Mouse (Mus musculus): Measurements from ENCODE around the gene Fam129a.

Gene Fam129a

DNA sequence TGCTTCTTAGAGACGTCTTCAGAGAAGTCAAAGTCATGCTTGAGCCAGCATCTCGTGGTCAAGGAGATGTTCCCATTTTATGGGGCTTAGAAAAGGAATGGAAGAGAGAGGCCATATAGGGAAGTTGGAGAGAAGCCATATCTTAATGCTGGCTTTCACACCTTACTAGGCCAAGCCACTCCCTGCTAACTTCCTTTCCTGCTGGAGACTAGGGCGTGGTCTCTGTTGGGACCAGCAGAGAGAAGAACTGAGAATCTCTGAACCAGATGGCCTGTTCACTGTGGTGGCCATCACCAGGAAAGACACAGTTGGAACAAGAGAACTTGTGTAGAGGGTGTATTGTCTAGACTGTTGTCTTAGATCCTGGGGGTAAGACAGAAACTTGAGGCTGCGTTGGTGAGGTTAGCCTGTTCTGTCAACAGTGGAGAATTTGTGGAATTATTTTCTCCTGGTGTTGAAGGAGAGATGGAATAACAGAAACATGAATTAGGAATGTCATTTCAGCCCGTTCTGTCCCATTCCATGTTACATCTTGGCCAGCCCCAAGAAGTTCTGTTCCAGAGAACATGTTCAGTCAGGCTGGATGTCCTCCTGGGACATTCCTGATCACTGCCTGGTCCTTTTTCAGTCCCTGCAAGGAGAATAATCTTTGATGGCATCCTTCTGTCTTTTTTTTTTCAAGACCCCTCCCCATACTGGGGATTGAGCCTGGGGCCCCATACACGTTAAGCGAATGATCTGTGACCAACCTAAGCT is 90.9 kb downstream of the Fam129a start:
- DNase-seq (ENCODE audit: low read depth, low spot score) = no peak

- no peak for DNase-seq (ENCODE audit: low read depth, low spot score)
Observed at GRCm38 (mm10) chr1:151662958-151663357, 92.0 kb downstream of the Fam129a start.

DNA sequence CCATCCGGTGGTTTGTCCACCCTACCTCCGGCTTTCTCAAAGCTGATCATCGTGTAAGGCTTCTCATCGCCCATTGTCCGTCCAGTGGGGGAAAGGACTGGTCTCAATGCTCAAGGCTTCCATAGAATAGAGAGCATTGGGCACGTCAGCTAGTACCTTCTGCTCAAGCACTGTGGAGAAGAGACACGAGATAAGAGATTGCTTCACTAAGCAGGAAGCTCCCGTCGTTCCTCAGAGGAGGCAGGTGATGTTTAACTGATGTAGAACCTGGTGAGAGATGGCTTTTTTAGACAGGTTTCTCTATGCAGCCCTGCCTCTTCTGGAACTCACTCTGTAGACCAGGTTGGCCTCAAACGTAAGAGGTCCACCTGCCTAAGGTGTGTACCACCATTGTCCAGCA is 93.4 kb downstream of the Fam129a start:
- DNase-seq (ENCODE audit: low read depth, low spot score) = no peak

GRCm38 (mm10) chr1:151664837-151665431 is 93.9 kb downstream of the Fam129a start:
- DNase-seq (ENCODE audit: low read depth, low spot score) = no peak

GRCm38 (mm10) chr1:151667351-151668074 is 96.5 kb downstream of the Fam129a start:
- no peak for DNase-seq (ENCODE audit: low read depth, low spot score)

DNA sequence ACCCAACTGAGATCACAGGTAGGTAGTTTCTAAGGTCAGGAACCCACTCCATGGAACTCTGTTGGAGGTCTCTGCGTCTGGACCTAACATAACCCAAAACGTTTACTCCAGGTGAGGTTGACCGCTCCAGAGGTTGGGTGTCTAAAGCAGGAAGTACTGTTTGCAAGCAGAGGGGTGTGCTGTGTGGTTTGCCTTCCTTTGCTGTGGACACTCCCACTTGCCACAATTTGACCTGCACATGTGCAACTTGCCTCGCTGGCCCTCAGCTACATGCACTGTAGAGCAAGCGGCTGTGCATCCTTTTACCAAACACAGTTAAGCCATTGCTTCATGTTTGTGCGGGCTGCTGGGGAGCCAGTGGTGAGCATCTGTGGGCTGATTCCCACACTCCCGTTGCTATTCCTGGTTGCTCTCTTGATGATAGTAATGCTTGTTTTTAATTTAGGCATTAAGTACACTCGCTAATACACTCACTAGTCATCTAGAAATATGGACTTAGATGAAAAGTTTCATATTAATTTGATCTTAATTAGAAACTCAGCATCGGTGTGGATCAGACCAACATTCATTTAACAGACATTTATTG is 99.1 kb downstream of the Fam129a start:
- no peak for DNase-seq (ENCODE audit: low read depth, low spot score)

- no peak for DNase-seq (ENCODE audit: low read depth, low spot score)
Observed at GRCm38 (mm10) chr1:151675684-151676083, 104.7 kb downstream of the Fam129a start.

DNA sequence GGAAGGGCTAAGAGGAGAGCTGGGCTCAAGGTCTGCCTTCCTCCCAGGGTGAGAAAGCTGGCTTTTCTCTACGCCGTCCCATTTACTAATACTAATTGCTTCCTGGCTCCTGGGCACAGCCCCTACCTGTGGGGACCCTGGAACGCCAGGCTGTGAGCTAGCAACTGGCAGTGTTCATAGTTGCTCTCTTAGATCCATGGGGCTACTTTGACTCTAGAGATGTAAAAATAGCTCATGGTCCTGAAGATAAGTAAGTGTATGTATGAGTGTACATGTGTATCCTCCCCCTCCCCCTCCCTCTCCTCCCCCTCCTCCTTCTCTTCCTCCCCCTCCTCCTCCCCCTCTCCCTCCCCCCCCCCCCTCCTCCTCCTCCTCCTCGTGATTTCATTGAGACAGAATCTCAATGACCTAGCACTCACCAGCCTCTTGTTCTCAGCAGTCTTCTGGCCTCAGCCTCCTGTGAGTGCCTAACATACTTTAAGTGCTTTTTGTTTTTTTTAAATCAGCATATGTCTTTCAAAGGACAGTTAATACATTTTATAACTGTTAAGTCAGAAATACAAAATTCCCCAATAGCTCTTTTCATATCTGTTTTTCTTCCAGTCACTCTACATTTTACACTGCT is 106.3 kb downstream of the Fam129a start:
- DNase-seq (ENCODE audit: low read depth, low spot score) = no peak

GRCm38 (mm10) chr1:151677975-151678374 is 107.0 kb downstream of the Fam129a start:
- no peak for DNase-seq (ENCODE audit: low read depth, low spot score)

GRCm38 (mm10) chr1:151679153-151679552 is 108.2 kb downstream of the Fam129a start:
- DNase-seq (ENCODE audit: low read depth, low spot score) = no peak

GRCm38 (mm10) chr1:151679883-151680613 is 109.1 kb downstream of the Fam129a start:
- no peak for DNase-seq (ENCODE audit: low read depth, low spot score)

DNA sequence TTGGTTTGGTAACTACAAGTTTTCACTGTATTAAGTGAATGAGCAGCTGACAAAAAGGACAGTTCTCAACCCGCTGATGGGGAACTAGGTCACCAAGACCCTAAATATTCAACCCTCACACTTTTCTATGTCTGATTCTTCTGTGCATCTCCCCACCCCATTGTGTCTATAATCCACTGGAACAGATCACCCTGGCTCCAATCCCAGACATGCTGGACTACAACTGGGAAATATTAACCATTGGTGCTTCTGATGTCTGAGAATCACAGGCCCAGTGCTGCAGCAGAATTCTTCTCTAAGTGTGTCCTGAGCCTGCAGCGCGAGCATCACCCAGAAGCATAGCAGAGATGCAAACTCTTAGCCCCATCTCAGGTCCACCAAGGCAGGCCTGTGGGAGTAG is 110.0 kb downstream of the Fam129a start:
- DNase-seq (ENCODE audit: low read depth, low spot score) = no peak

- DNase-seq (ENCODE audit: low read depth, low spot score) = no peak
Observed at GRCm38 (mm10) chr1:151682896-151683295, 111.9 kb downstream of the Fam129a start.

DNA sequence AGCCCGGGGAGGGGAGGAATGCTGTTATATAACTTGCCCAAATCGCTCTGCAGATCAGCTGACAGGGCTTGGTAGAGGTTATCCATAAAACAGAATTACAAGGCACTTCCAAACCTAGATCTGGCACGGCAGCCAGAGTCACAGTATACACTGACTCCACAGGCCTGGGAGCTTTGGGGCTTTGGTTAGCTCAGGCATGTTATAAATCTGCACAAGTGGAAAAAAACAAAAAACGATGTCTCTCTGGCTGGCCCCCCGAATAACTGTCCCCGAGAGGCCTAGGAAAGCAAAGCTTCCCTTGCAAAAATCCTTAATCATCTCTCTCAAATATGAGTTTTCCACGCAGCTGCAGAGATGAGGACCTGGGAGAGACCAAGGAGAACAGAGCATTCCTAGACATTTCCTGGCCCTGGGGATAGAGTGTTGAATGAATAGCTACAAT is 113.5 kb downstream of the Fam129a start:
- no peak for DNase-seq (ENCODE audit: low read depth, low spot score)

DNA sequence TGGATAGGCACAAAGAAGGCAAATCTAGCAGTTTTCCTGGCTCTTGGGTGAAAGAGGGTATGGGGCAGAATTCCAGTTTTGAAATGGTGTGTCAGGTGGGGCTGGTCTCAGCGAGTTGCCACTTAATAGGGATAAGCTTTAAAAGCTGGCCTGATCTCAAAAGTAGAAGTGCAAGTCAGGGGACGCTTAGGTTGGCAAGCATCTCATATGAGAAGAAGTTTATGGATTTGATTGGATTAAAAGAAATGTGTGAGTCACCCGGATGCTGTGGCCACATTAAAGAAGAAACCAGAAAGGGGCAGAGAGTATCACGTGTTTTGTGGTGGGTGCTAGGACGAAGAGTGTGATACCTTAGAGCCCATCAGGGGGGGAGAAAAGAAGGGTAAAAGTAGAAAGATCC is 114.0 kb downstream of the Fam129a start:
- DNase-seq (ENCODE audit: low read depth, low spot score) = no peak

- DNase-seq (ENCODE audit: low read depth, low spot score) = no peak
Observed at GRCm38 (mm10) chr1:151685666-151686309, 114.8 kb downstream of the Fam129a start.

GRCm38 (mm10) chr1:151686696-151687095 is 115.7 kb downstream of the Fam129a start:
- DNase-seq (ENCODE audit: low read depth, low spot score) = no peak

DNA sequence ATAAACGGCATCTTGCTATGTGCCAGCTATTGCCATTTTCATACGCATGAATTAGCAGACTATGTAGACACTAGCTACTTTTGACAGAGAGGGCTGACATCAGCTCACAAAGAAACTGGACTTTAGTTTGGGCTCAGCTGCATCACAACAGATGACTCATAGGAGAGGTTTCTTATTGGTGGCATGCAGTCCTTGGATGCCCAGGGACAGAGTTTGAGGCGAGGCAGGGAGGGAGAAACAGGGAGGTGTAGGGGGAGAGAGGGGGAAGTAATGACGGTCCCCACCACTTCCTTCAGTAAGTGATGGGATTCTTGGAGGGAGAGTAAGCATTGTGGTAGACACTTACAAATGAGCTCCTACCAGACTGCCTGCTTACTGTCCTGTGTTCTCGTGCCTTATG is 118.0 kb downstream of the Fam129a start:
- DNase-seq (ENCODE audit: low read depth, low spot score) = no peak

DNA sequence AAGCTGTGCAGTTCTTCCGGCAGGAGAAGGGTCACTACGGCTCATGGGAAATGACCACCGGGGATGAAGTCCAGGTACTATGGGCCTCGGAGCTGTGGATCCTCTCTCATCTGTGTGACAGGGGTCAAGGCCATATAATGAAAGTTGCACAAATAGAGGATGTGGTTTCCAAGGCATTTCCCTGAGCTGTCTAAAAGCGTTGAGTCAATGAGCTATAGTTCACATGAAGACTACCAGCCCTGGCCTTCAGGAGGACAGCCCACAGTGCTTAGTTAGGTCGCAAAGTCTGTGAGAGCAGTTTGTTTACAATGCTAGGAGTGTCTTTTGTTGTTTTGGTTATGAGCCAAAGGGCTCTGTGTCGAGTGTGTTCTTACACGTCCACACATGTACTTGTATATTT is 118.6 kb downstream of the Fam129a start:
- no peak for DNase-seq (ENCODE audit: low read depth, low spot score)

DNA sequence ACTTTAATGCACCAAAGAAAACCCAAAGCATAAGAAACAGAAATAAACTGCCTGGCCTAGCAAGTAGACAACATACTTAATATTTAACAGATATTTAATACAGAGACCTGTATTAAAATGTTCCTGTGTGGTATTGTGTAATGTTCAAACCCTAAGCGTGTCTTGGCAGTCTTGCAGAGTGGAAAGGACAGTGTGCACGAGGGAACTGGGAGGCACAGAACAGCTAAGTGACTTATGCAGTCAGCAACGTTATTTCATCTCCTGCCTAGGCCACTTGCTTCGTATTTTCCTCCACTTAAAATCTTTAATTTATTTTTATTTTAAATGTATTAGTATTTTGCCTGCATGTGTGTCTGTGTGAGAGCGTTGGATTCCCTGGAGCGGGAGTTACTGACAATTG is 119.1 kb downstream of the Fam129a start:
- no peak for DNase-seq (ENCODE audit: low read depth, low spot score)

All from retina, postnatal 7 days (tissue).